Mouse (Mus musculus): ENCODE results near the gene Gpatch3.

Gene Gpatch3

DNA sequence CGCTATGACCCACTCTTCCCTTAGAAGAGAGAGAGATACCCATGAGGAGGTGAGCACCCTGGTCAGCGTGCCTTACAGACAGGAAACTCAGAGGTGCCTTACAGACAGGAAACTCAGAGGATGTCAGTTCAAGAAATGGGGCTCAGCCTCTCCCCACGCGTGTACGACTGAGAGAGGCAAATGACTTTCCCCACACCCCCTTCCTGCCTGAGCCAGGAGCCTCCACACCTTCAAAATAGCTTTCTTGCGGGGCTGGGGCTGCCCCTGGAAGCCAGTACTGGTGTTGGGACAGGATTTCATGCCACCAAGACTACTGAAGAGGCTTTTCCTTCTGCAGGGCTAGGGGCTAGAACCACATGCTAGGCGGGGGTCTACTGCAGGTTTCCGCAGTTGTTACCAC is 46.1 kb downstream of the Gpatch3 start:
- DNase-seq (ENCODE audit: low read depth) = no peak

DNA sequence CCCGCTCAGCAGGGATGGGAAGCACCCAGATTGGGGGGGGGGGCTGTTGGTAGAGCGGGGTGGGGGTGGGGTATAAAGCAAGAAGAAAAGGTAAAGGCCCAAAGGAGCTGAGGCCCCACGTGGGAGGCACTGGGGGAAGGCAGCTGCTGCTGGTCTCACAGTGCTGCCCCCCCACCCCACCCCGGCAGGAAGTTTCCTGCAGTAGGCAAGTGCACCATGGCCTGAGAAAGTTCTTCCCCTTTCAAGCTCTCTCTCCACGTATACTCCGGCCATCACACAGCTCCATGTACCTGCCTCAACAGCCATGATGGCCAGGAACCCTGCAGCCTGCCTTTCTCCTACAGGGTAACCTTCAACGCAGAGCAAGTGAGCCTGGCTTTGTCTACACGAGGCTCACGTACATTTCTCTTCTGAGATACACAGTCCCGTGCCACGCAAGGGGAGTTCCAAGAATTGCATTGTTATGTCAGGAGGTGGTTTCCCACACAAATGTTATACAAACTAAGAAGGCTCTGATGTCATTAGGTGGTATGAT is 47.7 kb downstream of the Gpatch3 start:
- DNase-seq (ENCODE audit: low read depth) = no peak

DNA sequence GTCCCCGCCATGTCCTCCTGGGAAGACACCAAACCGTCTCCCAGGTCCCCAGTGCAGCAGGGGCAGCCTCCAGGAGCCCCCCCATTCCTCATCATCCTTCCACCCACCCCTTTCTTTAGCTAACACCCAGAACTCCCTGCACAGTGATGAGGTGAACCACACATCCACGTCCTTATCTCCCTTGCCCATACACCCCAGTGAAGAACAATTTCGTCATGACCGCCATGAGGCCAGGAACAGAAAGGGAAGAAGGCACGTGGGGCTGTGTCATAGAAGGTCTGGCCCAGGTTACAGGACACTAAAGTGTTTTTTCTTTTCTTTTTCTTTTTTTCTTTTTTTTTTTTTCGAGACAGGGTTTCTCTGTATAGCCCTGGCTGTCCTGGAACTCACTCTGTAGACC is 50.3 kb downstream of the Gpatch3 start:
- no peak for DNase-seq (ENCODE audit: low read depth)

DNA sequence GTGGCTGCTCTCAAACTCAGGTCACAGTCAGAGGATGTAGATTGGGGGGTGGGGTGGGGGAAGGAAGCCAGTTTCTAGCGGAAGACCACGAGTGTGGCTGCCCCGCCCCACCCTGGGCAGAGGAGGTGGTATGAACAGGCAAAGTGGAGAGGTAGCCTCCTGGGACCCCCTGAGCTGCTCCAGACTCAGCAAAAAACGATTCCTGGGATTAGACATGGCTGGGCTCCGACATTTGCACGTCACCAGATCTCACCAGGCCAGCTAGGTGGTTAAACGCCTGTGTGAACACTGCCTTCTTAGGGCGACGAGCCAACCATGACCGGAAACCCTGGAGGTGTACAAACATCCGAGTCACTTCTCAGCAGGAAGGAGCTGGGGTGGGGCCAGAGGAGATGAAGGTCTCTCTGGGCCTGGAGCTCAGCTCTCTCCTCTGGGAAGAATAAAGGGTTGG is 51.1 kb downstream of the Gpatch3 start:
- DNase-seq (ENCODE audit: low read depth) = no peak

DNA sequence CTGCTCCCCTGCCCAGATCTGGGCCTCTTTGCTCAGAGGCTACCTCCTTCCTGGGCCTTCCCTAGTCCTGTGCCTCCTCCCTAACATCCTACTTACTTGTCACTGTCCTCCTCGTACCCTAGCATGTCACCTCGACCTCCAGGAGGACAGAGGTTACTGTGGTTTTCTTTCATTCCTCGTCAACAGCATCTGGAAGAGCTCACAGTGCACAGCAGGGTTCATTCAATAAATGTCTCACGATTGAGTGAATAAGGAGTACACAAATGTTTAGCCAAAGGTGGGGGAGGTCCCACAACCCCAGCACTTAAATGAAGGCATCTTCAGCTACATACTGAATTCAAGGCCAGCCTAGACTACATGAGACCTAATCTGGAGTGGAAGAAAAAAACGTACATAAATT is 51.7 kb downstream of the Gpatch3 start:
- DNase-seq (ENCODE audit: low read depth) = no peak

DNA sequence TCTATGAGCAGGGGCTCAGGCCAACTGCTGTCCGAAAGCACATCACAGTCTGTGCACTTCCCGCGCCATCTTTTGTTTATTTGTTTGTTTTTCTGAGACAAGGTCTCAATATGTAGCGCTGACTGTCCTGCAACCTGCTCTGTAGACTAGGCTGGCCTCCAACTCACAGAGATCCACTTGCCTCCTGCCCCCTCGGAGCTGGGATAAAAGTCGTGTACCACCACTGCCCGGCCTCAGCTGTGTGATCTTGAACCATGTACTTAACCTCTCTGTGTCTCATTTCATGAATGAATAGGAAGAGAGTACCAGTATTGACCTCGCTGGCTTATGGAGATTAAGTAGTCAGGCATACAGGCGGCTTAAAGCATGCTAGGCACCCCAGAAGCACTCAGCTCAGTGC is 52.1 kb downstream of the Gpatch3 start:
- no peak for DNase-seq (ENCODE audit: low read depth)

DNA sequence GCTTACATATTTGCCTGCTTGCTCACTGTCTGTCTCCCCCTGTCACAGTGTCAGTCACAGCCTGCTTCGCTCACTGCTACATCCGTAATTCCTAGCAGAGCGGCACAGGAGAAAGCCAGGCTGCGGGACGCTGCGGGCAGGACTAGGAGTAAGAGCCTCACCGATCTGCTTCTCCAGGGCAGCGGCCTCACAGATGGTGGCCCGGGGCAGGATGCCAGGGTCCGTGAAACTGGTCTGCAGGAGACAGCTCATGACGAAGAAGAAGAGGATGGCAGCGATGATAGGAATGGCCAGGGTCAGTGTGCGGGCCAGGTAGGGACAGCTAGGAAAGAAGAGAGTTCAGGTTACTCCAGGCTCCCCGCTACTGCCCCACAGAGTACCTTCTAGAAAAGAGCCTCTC is 52.5 kb downstream of the Gpatch3 start:
- no peak for DNase-seq (ENCODE audit: low read depth)

DNA sequence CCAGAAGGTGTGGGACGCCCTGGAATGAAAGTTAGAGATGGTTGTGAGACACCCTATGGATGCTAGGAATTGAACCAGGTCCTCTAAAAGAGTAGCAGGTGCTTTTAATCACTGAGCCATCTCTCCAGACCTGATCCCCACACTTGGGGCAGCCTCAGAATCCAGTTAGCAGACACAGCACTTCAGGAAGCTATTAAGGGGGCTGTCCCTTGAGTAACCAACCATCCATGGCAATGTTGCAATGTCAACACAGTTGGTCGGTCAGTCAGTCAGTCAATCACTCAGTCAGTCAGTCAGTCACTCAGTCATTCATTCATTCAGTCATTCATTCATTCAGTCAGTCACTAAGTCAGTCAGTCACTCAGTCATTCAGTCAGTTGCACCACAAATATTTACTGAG is 54.0 kb downstream of the Gpatch3 start:
- DNase-seq (ENCODE audit: low read depth) = no peak

DNA sequence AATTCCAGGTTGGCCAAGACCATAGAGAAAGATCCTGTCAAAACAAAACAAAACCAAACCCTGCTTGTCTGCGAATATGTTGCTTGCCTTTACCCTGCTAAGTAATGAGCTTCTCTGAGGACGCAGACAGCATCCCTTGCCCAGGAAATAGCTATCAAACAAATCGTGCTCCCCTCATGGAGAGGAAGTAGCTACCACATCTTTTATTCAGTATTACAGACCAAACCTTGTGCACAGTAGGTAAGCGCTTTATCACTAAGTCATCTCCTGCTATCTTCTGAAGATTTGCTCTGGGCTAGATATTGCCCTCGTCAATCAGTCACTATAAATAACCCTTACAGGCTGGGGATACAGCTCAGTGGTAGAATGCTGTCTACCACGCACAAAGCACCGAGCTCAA is 54.6 kb downstream of the Gpatch3 start:
- no peak for DNase-seq (ENCODE audit: low read depth)

DNA sequence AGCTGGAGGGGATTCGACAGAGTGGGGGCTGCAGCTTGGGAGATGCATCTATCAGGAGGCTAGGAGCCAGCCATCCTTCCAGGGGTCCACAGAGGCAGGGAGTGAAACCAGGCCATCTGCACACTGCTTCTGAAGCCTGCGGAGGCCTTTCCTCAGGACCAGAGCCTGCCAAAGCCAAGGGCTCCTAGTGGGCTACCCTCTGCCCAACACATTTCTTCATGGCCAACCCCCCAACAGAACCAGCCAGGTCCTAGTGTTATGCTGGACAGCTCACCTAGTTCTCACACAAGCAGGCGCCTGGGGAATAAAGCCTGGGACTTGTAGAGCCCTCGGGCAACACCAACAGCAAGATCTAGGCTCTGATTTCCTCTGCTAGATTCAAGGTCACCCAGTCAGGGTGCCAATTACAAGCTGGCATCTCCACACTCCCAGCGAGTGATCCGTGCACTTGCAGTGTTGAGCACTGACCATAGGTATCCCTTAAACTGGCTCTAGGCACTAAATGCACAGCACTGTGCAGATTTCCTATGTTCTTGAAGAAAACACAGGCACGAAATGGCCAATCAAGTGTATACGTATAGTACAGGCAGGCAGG is 55.9 kb downstream of the Gpatch3 start:
- no peak for DNase-seq (ENCODE audit: low read depth)

DNA sequence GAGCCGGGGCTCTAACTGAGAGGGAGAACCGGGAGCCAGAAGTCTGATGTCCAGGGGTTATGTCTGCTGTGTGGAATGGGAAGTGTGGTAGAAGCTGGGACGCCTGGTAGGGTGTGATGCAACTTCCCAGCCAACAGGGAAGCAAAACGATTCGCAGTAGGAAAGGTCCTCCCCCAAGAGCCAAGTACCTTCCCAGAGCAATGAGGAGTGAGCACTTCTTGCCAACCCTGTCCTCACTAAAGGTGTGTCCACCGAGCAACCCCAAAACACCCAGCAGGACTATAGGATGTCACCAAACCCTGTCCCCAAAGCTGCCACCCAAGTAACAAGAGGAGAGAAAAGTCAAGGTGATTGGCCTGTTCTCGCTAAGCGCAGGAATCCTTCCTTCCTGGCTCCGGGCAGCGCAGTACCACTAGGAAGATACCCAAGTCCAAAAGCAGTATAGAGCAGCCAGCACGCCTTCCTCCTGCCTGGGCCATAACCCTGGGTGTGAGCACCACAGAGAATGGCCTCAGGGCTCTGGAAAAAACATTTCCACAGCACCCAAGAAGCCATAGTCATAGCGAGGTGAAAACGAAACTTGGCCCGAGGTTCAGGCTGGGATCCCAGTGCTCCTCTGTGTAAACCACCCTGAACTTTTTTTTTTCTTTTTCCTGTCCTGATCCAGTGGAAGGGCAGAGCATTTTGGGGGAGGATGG is 56.7 kb downstream of the Gpatch3 start:
- no peak for DNase-seq (ENCODE audit: low read depth)

DNA sequence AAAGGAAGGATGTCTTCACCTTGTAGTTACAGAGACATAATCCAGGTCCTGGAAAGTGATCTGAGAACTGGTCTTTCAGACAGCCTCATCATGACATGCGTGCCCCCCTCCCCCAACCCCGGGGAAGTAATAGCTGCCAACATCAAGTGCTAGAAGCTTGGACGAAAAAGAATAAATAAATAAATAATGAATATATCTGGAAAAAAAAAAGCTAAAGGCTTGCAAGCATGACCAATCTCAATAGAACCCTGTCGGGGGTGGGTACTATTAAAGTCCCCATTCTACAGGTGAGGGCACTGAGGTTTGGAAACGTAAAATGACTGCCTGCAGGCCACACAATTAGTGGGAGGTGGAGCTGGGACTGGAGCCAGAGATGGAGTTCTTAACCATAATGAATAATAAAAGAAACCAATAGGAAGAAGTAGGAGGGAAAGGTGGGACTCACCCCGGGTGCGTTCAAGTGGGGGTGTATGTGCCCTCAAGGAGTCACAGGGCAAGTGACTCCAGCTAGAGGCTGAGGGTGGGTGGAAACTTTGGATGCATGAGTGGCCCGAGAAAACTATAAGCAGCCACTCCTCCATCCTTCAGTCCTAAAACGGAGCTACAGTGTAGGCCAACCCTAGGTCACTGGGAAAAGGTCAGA is 57.3 kb downstream of the Gpatch3 start:
- no peak for DNase-seq (ENCODE audit: low read depth)

DNA sequence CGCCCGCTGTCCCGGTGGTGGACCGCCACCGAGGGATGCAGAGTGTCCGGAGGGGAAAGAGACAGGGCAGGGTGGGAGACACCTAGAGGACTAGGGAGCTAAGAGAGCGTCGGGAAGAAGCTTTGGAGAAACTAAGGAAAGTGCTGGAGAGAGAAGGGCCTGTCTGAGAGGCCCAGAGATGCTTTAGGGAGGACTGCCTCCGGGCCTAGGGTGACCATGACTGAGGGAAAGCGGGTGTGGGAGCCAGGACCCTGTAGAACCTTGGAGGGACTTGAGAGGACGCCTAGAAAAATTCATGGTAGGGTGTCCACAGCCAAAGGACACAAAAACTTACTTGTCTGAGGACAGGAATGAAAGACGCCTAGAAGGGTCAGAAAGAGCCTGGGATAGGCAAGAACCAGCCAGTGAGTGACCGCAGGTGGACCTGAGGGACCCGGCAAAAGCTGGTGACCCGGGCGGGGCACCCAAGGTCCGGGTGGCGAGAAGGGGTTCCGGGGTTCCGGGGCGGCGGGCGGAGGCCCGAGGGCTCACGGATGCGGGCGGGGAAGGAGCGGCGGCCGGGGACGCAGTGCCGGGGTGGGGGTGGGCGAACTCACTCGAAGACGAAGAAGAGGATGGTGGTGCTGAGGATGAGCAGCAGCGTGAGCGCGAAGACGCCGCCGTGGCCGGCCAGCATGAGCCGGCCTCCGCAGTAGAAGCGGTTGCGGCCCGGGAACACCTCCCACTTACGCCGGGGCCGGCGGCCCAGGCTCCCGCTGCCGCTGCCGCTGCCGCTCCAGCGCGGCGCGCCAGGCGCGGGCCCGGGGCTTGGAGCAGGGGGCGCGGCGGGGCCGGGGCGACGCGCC is 58.2 kb downstream of the Gpatch3 start:
- DNase-seq (ENCODE audit: low read depth) = no peak

DNA sequence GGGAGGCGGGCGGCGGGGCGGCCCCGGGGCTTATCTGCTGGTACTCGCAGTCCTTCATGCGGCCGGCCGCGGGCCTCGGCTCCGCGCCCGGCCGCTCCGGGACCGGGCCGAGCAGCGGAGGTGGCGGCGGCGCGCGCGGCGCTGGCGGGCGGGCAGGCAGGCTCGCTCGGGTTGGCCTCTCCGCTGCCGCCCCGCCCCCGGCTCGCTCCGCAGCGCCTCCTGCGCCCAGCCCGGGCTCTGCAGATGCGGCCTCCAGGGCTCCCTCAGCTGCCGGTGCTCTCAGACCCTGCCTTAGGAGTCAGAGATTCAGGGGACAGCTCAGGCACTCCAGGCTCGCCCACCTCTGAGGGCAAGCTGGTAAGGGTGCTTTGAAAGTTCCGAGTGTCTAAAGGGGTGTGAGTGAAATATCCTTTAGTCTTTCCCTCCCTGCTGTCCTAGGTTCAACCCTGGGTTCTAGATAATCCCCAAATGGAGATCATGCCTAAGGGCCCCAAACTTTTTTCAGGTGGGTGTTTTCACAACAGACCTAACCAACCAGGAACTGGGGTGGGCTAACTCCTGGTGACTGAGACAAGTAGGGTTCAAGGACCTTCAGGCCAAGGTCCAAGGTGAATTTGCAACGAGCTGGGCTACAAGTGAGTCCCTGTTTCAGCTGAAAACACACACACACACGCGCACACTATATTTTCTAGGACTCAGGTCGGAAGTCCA is 58.9 kb downstream of the Gpatch3 start:
- DNase-seq (ENCODE audit: low read depth) = no peak
